Mouse (Mus musculus) left cerebral cortex, postnatal 4 days (tissue): Measurements from ENCODE around the gene Rpl22l1. TPM values are rescaled to one million over a fixed set of nuclear protein-coding genes. Genes with fewer than 3 reads are reported as not detected.
"Not testable (repeated sequence)": the region's sequence is repeated elsewhere in the genome, so short reads cannot be mapped to it uniquely, and the experiment has no call there.

Experiments used
- DNase-seq: peaks from one replicate; pipeline ENCODE4 v3.0.0-alpha.2; 2022
- intact Hi-C: fragments of 180-260 bp; cut with DNase I; formaldehyde crosslinking; loops from one replicate; pipeline ENCODE4 v1.15.1; 2025
- total RNA-seq, 2 experiments: library from RNA; stranded (reverse); gene quantifications; 2 replicates each; pipeline ENCODE4 v1.2.3; 2021

Gene Rpl22l1
- total RNA-seq, 2 experiments from 2014 or later = 214 to 223 TPM

DNA sequence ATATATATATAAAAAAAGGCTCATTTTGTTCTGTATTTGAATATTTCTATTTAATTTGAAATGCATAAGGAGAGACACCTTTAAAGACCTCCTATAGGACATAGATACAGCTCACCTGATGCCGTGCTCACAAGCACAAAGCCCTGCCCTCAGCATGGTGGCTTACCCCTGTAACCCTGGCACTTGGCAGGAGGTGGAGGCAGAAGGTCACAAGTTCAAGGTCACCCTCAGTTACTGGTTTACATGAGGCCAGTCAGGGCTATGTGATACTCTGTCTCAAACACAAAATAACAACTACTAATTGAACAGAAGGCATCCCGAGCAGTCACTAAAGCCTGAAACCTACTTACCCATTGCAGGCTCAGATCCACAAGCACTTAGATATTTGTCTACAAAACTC, 24.2 kb downstream of the Rpl22l1 start:
- no peak for DNase-seq
- intact Hi-C loops = no loop called here

DNA sequence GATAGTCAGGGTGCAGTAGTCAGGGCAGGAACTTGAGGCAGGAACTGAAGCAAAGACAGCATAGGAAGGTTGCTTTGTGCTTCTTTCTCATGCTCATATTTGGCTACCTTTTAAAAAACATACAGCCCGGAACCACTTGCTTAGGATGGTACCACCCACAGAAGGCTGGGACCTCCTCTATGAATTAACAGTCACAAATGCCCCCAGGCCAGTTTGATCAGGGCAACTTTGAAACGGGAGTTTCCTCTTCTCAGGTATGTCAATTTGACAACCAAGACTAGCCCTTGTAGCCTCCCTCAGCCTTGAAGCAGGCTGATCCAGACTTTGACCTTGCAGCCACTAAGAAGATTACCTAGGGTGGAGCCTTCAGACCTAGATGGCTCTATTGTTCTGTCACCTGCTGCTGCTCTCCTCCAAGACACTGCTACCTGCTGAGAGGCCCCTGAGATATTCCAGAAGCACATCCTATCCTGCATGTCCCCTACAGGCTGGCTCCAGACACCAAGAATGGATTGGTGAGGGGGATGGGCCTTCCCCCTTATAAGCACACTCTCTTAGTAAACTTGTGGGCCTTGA, 31.6 kb downstream of the Rpl22l1 start:
- intact Hi-C loops = no loop called here
- DNase-seq = no peak

GRCm38 (mm10) chr3:28841886-28842649, 36.8 kb downstream of the Rpl22l1 start:
- DNase-seq = no peak
- intact Hi-C loops = no loop called here

- no peak for DNase-seq
- intact Hi-C loops = no loop called here
Measured at GRCm38 (mm10) chr3:28843231-28843630, 38.0 kb downstream of the Rpl22l1 start.

GRCm38 (mm10) chr3:28847115-28847514, 41.9 kb downstream of the Rpl22l1 start:
- DNase-seq = no peak
- intact Hi-C loops = no loop called here

DNA sequence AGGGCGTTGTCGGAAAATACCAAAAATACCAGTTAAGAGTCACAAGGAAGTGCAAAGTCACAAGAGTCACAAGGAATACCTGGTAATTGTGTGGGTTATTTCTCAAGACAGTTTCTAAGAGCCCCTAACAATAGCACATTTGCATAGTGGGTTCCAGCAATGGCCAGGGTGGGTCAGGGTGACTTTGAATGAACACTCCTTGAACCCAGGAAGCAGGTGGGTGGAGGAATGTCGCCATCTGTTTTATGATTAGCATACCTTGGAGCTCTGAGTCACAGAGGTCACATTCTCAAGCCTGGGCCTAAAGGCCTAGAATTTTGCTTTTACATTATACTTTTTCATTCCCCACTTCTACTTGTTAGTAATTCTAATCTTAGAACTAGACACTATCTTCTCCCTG, 46.9 kb downstream of the Rpl22l1 start:
- intact Hi-C loops, DNase-seq: not testable (repeated sequence)

Other genes with a start within 250 kb of the Rpl22l1 start
- gene Slc2a2, start 107.5 kb upstream of the Rpl22l1 start, total RNA-seq = not detected
- 10 to 100 TPM; 15.9 to 16.7 TPM for gene Eif5a2, start 24.2 kb upstream of the Rpl22l1 start, total RNA-seq
- not detected for gene Gm1527, start 87.2 kb downstream of the Rpl22l1 start, total RNA-seq